Mouse (Mus musculus): ENCODE results near the gene Fbxl20.

DNA sequence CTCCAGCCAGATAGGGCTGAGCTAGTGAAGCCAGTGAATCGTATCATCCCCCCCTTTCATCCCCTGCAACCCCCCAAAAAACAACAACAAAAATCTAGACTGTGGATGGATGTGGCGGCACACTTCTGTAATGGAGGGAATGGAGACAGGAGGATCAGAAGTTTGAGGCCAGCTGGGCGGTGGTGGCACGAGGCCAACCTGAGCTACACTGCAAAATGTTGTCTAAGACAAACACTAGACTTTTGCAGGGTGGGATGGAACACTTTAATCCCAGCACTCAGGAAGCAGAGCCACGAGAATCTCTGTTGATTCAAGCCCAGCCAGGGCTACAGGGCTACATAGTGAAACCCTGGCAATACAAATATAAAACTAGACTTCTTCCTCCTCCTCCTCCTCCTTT, 106.1 kb downstream of the Fbxl20 start:
- no peak for TF ChIP-seq CTCF (IDR thresholded peaks at IDR 0.05; ENCODE audit: low read depth, low read length)
- no peak for TF ChIP-seq POLR2A (IDR thresholded peaks at IDR 0.05; ENCODE audit: insufficient read depth, low read length)
- TF ChIP-seq EP300 (IDR thresholded peaks at IDR 0.05; ENCODE audit: insufficient read depth, low read depth, low read length) = no peak

All from ES-Bruce4 (cell line).